Mouse (Mus musculus) thymus, adult 2 months (tissue): ENCODE data around the gene Add1.

Experiments used
- CTCF ChIP-seq: fragments of 200-500 bp; IDR thresholded peaks from 2 replicates; pipeline ENCODE4 v1.5.1; 2012; ENCODE audit warnings: mild to moderate bottlenecking, control low read depth, low read length, moderate library complexity, borderline replicate concordance; ENCODE audit not compliant: control insufficient read depth, poor library complexity, insufficient read depth; ENCODE audit errors: extremely low read depth
- POLR2A ChIP-seq: fragments of 200-500 bp; IDR thresholded peaks from 2 replicates; pipeline ENCODE4 v1.6.1; 2012; ENCODE audit warnings: mild to moderate bottlenecking, low read length, control low read depth, moderate library complexity; ENCODE audit not compliant: control insufficient read depth, poor library complexity, insufficient read depth; ENCODE audit errors: extremely low read depth

DNA sequence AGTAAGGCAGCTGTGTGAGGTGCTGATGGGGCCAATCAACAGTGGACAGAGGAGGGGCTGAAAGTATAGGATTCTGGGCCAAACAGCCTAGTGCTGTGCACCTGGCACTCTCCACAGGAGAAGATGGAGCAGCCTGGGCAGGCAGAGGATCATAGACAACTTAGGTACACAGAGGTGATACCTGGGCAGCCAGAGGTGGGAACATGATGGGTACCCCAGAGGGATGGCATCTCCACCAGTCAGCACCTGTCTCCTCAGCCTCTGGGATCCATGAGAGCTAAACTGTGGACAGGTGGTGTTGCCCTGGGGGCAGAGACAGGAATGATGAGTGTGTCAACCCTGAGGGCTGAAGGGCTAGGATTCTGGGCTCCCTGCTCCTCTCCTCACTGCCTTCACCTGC is 49.0 kb upstream of the Add1 start:
- TF ChIP-seq CTCF, result no peak
- no peak for TF ChIP-seq POLR2A
